Mouse (Mus musculus) limb, embryonic 15.5 days (tissue): ENCODE data around the gene Obscn. TPM values are rescaled to one million over a fixed set of nuclear protein-coding genes. Genes with fewer than 3 reads are reported as not detected.
"Not testable (repeated sequence)": the region's sequence is repeated elsewhere in the genome, so short reads cannot be mapped to it uniquely, and the experiment has no call there.

Experiments used
- ATAC-seq: fragments of 200-750 bp; cut with Nextera tagmentation; 2 replicates; pipeline ENCODE4 v1.8.0; 2017; ENCODE audit warnings: low read depth, moderate TSS enrichment; ENCODE audit not compliant: insufficient number of reproducible peaks, low FRiP score, low TSS enrichment
- H3K27ac ChIP-seq: fragments of 300-500 bp; sonication (generic); 2 replicates; pipeline ENCODE4 v1.5.1; 2015; ENCODE audit warnings: moderate library complexity, mild to moderate bottlenecking, inconsistent platforms
- H3K27me3 ChIP-seq: fragments of 300-500 bp; sonication (generic); 2 replicates; pipeline ENCODE4 v1.6.1; 2015; ENCODE audit warnings: inconsistent platforms
- H3K36me3 ChIP-seq: fragments of 300-500 bp; sonication (generic); 2 replicates; pipeline ENCODE4 v1.6.1; 2015; ENCODE audit warnings: inconsistent platforms
- H3K4me1 ChIP-seq: fragments of 300-500 bp; sonication (generic); 2 replicates; pipeline ENCODE4 v1.6.1; 2015; ENCODE audit warnings: inconsistent platforms
- H3K4me2 ChIP-seq: fragments of 300-500 bp; sonication (generic); 2 replicates; pipeline ENCODE4 v1.6.1; 2015; ENCODE audit warnings: mild to moderate bottlenecking, inconsistent platforms
- H3K4me3 ChIP-seq: fragments of 300-500 bp; sonication (generic); 2 replicates; pipeline ENCODE4 v1.5.1; 2015; ENCODE audit warnings: mild to moderate bottlenecking, inconsistent platforms
- H3K9ac ChIP-seq: fragments of 300-500 bp; sonication (generic); 2 replicates; pipeline ENCODE4 v1.6.1; 2015; ENCODE audit warnings: inconsistent platforms
- H3K9me3 ChIP-seq: fragments of 300-500 bp; sonication (generic); 2 replicates; pipeline ENCODE4 v1.6.1; 2016; ENCODE audit warnings: inconsistent platforms
- WGBS: fragments of 180-500 bp; shearing (Covaris S2); methylation state at CpG from one replicate; pipeline ENCODE4 v1.1.7; 2015; 5-methylcytosine and 5-hydroxymethylcytosine counted together
- polyA plus RNA-seq: library from polyadenylated mRNA; unstranded; fragments of >200 nt; fragmentation: Nextera tagmentation; extraction: Ambion mirVana; gene quantifications from 2 replicates; pipeline ENCODE4 v1.2.1, GENCODE M21; 2015

The Obscn gene
- polyA plus RNA-seq, 1 experiment from 2014 or later = 2.2 TPM

DNA sequence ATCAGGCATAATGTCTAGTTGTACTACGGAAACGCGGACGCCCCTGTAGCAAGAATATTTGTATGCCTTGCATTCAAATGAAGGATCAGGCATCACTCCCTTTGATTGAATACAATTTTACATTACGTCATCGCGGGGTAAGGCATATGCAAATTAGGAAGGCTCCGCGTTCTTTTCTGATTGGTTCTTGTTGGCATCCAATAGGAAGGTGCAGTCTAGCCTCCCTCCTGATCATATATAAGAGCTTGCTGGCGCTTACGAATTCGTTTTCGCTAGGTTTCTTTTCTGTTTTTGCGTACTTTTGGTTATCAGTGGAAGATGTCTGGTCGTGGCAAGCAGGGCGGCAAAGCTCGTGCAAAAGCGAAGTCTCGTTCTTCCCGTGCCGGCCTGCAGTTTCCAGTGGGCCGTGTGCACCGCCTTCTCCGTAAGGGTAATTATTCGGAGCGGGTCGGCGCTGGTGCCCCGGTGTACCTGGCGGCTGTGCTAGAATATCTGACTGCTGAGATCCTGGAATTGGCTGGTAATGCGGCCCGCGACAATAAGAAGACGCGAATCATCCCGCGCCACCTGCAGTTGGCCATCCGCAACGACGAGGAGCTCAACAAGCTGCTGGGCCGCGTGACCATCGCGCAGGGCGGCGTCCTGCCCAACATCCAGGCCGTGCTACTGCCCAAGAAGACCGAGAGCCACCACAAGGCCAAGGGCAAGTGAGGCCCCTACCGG is 181.6 kb downstream of the Obscn start, which contains the start of the genes Hist3h2a and Trim17:
Gene Hist3h2a (plus strand): TSS at position 266 of the 723 bp plus-strand sequence.
Gene Trim17 (plus strand): TSS at position 266 of the 723 bp plus-strand sequence.
- Histone ChIP-seq H3K9me3 (no peaks in the 10 kb centered on the region), H3K4me3 (peak within 1 kb of the TSS; percentile 74), H3K27ac (peak within 1 kb of the TSS; percentile 98), H3K36me3 (peaks cover 10% of the 10 kb centered on the region), H3K9ac (peak within 1 kb of the TSS; percentile 81), H3K27me3 (0 out of 2 replicates have a peak, but pooled peaks cover 7% of the 10 kb centered on the region), H3K4me2 (peak within 1 kb of the TSS; percentile 91), H3K4me1 (peaks cover 30% of the 10 kb centered on the region)
- ATAC-seq = peak; percentile 90
- WGBS = under 1% methylated on average over 49 of the region's 49 CpGs

DNA sequence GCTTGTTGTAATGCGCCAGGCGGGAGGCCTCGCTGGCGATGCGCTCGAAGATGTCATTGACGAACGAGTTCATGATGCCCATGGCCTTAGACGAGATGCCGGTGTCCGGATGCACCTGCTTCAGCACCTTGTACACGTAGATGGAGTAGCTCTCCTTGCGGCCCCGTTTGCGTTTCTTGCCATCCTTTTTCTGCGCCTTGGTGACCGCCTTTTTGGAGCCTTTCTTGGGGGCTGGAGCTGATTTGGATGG is 182.1 kb downstream of the Obscn start:
- ATAC-seq = not testable (repeated sequence)

DNA sequence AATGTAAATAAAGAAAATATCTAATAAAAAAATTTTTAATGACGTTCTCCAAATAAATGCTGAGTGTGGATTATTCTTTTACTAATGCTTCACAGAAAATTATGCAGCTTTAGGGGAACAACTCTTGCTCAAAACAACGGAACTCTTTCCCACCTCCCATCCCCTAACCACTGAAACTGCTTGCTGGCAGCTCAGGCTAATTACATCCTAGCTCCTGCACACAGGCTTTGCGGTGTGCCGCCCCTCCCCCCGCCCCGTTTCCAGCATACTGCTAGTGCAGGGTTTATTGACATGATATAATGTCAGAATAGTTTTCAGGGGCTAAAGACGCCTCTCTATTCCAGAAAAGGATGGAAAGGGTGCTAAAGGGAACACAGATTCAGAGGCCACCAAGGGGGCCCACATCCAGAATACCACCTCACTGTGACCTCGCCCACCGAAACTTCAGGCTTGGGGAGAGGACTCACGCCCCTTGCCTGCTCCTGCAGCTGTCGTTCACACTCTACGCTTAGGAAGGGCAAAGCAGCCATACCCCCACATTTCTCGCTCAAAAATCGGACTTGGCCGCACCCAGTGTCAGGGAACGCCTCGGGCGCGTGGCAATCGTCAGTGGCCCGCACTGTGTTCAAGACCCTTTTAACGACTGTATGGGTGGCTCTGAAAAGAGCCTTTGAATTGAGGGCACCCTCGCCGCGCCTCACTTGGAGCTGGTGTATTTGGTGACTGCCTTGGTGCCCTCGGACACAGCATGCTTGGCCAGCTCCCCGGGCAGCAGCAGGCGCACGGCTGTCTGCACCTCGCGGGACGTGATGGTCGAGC is 182.6 kb downstream of the Obscn start:
- Histone ChIP-seq H3K9me3 (no peaks in the 10 kb centered on the region), H3K9ac (peak overlapping the region; percentile 40), H3K4me2 (peak overlapping the region; percentile 91), H3K4me1 (peaks cover 32% of the 10 kb centered on the region), H3K27me3 (0 out of 2 replicates have a peak, but pooled peaks cover 7% of the 10 kb centered on the region), H3K27ac (peak overlapping the region; percentile 98), H3K4me3 (peak overlapping the region; percentile 74), H3K36me3 (peaks cover 10% of the 10 kb centered on the region)
- 1% methylated on average over 33 of the region's 33 CpGs for WGBS
- no peak for ATAC-seq

More for the DNA sequence above, 182.1 kb downstream of the Obscn start:
- H3K4me2 ChIP-seq = peak overlapping the region; percentile 91
- H3K27me3 ChIP-seq, H3K9me3 ChIP-seq, H3K36me3 ChIP-seq: not testable (repeated sequence)
- peak overlapping the region; percentile 98 for H3K27ac ChIP-seq
- peak overlapping the region; percentile 74 for H3K4me3 ChIP-seq
- 0% methylated on average over 17 of the region's 17 CpGs for WGBS
- peaks cover 31% of the 10 kb centered on the region for H3K4me1 ChIP-seq
- H3K9ac ChIP-seq = peak overlapping the region; percentile 40

DNA sequence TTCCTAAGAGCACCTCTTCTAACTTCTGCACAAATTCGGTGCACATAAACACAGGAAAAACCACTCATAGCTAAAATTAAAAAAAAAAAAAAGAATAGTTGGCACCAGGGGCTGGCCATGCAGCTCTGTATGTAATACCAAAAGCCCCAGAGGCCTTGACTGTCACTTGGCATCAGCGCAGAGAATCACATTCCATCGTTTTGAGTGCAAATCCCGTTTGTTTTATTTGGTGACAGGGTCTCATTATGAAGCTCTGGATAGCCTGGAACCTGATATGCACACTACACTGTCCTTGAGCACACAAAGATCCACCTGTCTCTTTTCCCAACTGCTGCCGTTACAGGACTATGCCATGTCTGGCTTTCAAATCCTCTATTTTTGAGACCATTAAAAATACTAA is 185.0 kb downstream of the Obscn start:
- Histone ChIP-seq H3K27me3 (peaks cover 7% of the 10 kb centered on the region; the same call in 1 of the 2 replicates), H3K36me3 (no peaks in the 10 kb centered on the region), H3K4me2 (no peak overlapping the region), H3K9ac (no peak overlapping the region), H3K27ac (no peak overlapping the region), H3K4me1 (peaks cover 25% of the 10 kb centered on the region), H3K4me3 (no peak overlapping the region), H3K9me3 (no peaks in the 10 kb centered on the region)
- WGBS = 66% methylated on average over 5 of the region's 5 CpGs
- ATAC-seq = no peak

DNA sequence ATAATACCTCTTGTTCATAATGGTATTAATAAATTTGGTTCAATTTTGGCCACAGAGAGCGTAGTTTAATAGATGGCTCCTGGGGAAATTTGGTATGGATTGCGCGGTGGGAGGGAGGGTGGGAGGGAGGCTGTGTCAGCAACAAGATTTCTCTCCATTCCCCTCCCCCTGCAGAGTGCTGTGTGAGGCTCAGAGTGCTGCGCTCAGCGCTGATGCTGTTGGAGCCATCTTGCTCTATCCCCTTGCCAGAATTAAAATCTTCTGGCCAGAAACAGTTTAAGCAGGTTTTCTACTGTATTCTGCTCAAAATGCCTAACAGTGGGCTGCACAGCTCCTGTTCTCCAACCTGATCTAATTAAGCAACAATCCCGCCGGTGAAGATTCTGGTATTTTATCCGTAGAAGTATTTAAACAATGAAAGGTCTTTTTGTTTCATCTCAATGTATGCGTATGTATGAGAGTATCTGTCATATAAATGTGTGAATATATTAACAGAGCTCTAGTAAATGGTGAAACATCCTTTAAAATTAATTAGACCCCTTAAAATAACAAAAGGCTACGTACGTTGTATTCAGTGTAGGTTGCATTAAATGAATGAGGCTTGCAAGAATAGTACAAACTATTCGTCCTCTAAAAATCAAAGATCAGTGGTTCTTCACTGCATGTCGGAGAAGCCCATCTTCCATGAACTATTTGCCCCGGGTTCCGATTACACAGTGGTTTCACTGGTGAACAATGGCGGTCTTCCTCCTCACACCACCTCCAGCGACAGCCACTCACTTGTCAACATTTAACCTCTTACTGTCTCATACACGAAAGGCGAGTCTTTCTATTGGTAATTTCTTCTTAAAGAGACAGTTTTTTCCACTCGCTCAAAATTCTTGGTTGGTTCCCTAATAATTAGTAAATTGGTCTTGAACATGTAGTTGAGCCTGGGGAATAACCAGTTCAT is 186.4 kb downstream of the Obscn start:
- WGBS = 10% methylated on average over 20 of the region's 20 CpGs
- Histone ChIP-seq H3K36me3 (no peaks in the 10 kb centered on the region), H3K4me3 (peak overlapping the region; percentile 45), H3K4me2 (peak overlapping the region; percentile 69), H3K9ac (0 out of 2 replicates have a peak overlapping the region, but pooled peaks have one; percentile 29), H3K27ac (peak overlapping the region; percentile 86), H3K9me3 (no peaks in the 10 kb centered on the region), H3K4me1 (peaks cover 23% of the 10 kb centered on the region), H3K27me3 (peaks cover 7% of the 10 kb centered on the region; the same call in 1 of the 2 replicates)
- ATAC-seq = no peak

DNA sequence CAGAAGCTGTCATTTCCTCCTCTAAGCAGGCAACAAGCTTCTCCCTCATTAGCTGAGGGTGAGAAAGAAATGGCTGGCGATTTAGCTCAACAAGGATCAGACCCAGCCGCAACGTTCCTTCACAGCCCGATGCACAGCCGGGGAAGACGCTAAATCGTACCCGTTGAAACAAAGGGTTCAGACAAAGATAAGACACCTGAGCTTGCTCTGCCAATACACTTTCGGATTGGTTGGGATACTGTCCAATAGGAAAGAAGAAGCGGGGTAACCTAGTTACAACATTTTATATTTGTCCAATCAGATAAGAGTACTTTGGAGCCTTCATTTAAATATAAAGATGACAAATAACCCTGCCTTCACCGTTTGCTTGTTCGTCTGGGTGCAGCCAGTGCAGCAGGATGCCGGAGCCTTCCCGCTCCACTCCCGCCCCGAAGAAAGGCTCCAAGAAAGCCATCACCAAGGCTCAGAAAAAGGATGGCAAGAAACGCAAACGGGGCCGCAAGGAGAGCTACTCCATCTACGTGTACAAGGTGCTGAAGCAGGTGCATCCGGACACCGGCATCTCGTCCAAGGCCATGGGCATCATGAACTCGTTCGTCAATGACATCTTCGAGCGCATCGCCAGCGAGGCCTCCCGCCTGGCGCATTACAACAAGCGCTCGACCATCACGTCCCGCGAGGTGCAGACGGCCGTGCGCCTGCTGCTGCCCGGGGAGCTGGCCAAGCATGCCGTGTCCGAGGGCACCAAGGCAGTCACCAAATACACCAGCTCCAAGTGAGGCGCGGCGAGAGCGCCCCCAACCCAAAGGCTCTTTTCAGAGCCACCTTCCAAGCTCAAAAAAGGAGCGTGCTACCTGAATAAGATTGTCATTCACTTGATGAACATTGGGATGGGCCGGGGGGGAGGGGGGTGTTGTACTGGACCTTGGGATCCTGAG is 187.4 kb downstream of the Obscn start, which contains the start of gene Hist3h2ba:
Gene Hist3h2ba (plus strand): TSS at position 379 of the 938 bp plus-strand sequence.
- Histone ChIP-seq H3K27ac (peak within 1 kb of the TSS; percentile 88), H3K4me1 (peaks cover 22% of the 10 kb centered on the region), H3K9me3 (no peaks in the 10 kb centered on the region), H3K9ac (peak within 1 kb of the TSS; percentile 29; the same call in 1 of the 2 replicates), H3K4me3 (peak within 1 kb of the TSS; percentile 45), H3K4me2 (peak within 1 kb of the TSS; percentile 69), H3K36me3 (no peaks in the 10 kb centered on the region), H3K27me3 (peaks cover 11% of the 10 kb centered on the region)
- under 1% methylated on average over 48 of the region's 48 CpGs for WGBS
- peak; percentile 84 for ATAC-seq

DNA sequence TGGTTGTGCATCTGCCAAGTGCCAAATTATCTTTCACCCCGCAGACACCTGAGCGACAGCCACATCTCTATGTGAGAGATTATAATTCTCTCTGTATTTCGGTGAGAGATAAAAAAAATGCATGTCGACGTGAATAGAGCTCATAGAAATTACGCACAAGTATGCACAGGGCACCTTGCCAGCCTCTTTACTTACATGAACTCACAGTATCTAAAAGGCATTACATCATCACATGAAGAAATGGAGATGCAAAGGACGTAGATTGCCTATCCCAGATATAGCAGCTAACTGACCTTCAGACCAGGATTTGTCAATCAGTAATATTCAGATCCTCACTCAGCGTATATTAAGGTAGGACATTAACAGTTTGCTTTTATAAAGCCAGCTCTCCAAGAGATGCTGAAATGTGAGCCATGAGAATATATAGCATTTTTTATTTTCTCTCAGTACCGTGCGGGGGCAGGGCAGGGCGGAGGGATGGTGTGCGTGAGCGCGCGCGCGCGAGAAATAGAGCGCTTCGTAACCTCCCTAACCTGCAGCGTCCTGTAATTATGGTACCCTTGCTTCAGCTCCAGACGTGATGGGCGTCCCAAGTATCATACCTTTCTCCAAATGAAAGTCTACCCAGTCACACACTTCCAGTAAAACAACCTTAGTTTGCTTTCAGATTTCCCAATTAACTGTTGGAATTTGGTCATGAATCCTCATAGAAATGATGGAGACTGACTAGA is 188.2 kb downstream of the Obscn start:
- Histone ChIP-seq H3K4me3 (peak overlapping the region; percentile 45), H3K27me3 (peaks cover 11% of the 10 kb centered on the region), H3K4me2 (peak overlapping the region; percentile 69), H3K9me3 (no peaks in the 10 kb centered on the region), H3K4me1 (peaks cover 15% of the 10 kb centered on the region), H3K27ac (peak overlapping the region; percentile 88), H3K9ac (no peak overlapping the region), H3K36me3 (no peaks in the 10 kb centered on the region)
- no peak for ATAC-seq
- WGBS = 14% methylated on average over 23 of the region's 23 CpGs

DNA sequence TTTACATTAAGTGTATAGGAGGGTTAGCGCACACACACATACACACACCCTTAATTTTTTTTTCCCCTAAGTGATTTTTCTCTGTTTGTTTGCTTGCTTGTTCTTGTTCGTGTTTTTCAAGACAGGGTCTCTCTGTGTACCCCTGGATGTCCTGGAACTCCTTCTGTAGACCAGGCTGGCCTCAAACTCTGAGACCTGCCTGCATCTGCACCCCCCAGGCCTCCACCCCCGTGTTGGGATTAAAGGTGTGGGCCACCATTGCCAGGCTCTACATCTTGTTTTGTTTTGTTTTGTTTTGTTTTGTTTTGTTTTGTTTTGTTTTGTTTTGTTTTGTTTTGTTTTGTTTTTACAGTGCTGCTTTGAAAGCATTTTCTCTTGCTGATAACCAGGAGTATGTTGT is 188.9 kb downstream of the Obscn start:
- no peak overlapping the region; the same call in 1 of the 2 replicates for H3K4me2 ChIP-seq
- no peak overlapping the region for H3K4me3 ChIP-seq
- H3K9ac ChIP-seq = no peak overlapping the region
- H3K36me3 ChIP-seq = no peaks in the 10 kb centered on the region
- ATAC-seq = no peak
- peaks cover 11% of the 10 kb centered on the region for H3K27me3 ChIP-seq
- H3K27ac ChIP-seq = no peak overlapping the region
- H3K9me3 ChIP-seq = no peaks in the 10 kb centered on the region
- peaks cover 14% of the 10 kb centered on the region; the same call in 1 of the 2 replicates for H3K4me1 ChIP-seq
- 72% methylated on average over 3 of the region's 3 CpGs for WGBS
